Mouse (Mus musculus): ENCODE data around the gene Grin2a.

DNA sequence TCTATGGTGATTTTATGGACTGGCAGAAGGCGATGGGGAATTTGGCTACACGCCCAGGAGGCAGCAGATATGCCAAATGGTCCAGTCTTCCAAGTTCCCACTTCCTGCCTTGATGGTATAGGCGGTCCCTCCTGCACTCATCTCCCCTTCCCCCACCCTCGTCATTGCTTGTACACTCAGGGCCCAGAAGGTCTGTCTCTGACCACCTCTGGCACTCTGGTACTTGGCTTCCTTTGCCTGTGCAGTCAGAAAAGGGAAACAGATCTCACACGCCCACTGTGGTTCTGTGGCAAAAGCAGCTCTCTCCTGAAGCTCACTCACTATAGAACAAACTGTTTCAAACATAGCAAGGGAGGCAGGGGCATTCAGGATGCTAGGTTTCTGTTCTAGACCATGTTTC lies 227.0 kb downstream of the Grin2a start:
- TF ChIP-seq POLR2A (IDR thresholded peaks at IDR 0.05; ENCODE audit: extremely low read depth, insufficient read depth, low read length) (no peak), CTCF (IDR thresholded peaks at IDR 0.05; ENCODE audit: extremely low read depth, insufficient read depth, low read length) (no peak)
